Mouse (Mus musculus) myocyte (in vitro differentiated cells): ENCODE measurements at regions not wholly inside any gene's neighbourhood (a gene's known extent, or its start where the extent isn't known, plus 50 kb on each side); places are given as distances from the start of the nearest gene placed in this dataset.

Source experiments
- H3K27me3 ChIP-seq: one replicate; pipeline ENCODE4 v1.6.1; 2011; ENCODE audit not compliant: control insufficient read depth, insufficient read depth, insufficient read length
- H3K36me3 ChIP-seq: one replicate; pipeline ENCODE4 v1.6.1; 2011; ENCODE audit not compliant: control insufficient read depth, insufficient read depth
- H3K4me2 ChIP-seq: one replicate; pipeline ENCODE4 v1.6.1; 2011; ENCODE audit warnings: low read depth, control low read depth
- H3K4me3 ChIP-seq: one replicate; pipeline ENCODE4 v1.5.1; 2011; ENCODE audit warnings: mild to moderate bottlenecking, control low read depth, moderate library complexity
- H3K79me2 ChIP-seq: one replicate; pipeline ENCODE4 v1.6.1; 2011; ENCODE audit not compliant: control insufficient read depth, insufficient read depth
- H3ac ChIP-seq: one replicate; pipeline ENCODE4 v1.6.1; 2011; ENCODE audit not compliant: control insufficient read depth, insufficient read length
- CEBPB ChIP-seq: IDR thresholded peaks from 2 replicates; pipeline ENCODE4 v1.6.1; 2011; ENCODE audit warnings: mild to moderate bottlenecking, moderate library complexity; ENCODE audit not compliant: poor library complexity, insufficient read depth, severe bottlenecking
- E2F4 ChIP-seq: IDR thresholded peaks from one replicate; pipeline ENCODE4 v1.6.1; 2011; ENCODE audit warnings: mild to moderate bottlenecking, control low read depth, moderate library complexity; ENCODE audit not compliant: insufficient read depth
- MAX ChIP-seq: IDR thresholded peaks from one replicate; pipeline ENCODE4 v1.6.1; 2011; ENCODE audit warnings: low read depth, mild to moderate bottlenecking, control low read depth
- MYOD1 ChIP-seq, 3 experiments: IDR thresholded peaks; one replicate each; pipeline ENCODE4 v1.6.1; 2011; ENCODE audit warnings: control low read depth in 2 of 3, low read depth in 2 of 3, mild to moderate bottlenecking in 2 of 3, moderate library complexity in 1 of 3; ENCODE audit not compliant: insufficient read length in 2 of 3, control insufficient read depth in 1 of 3
- MYOG ChIP-seq, 3 experiments: IDR thresholded peaks; one replicate each; pipeline ENCODE4 v1.6.1; 2011; ENCODE audit warnings: control low read depth in 2 of 3, low read depth in 2 of 3, mild to moderate bottlenecking in 2 of 3; ENCODE audit not compliant: insufficient read length in 2 of 3, control insufficient read depth in 1 of 3, insufficient read depth in 1 of 3
- POLR2A ChIP-seq: IDR thresholded peaks from one replicate; pipeline ENCODE4 v1.6.1; 2011; ENCODE audit warnings: low read depth, mild to moderate bottlenecking, control low read depth, moderate library complexity; ENCODE audit not compliant: insufficient read length
- POLR2AphosphoS2 ChIP-seq: IDR thresholded peaks from one replicate; pipeline ENCODE4 v1.6.1; 2011; ENCODE audit warnings: low read depth, control low read depth; ENCODE audit not compliant: insufficient read length
- REST ChIP-seq: IDR thresholded peaks from one replicate; pipeline ENCODE4 v1.6.1; 2011; ENCODE audit warnings: mild to moderate bottlenecking, control low read depth, moderate library complexity; ENCODE audit not compliant: insufficient read depth, insufficient read length
- SRF ChIP-seq: IDR thresholded peaks from one replicate; pipeline ENCODE4 v1.6.1; 2011; ENCODE audit warnings: low read depth; ENCODE audit not compliant: control insufficient read depth, insufficient read length
- TCF12 ChIP-seq: IDR thresholded peaks from one replicate; pipeline ENCODE4 v1.6.1; 2011; ENCODE audit warnings: mild to moderate bottlenecking, control low read depth; ENCODE audit not compliant: poor library complexity, insufficient read depth, severe bottlenecking
- TCF3 ChIP-seq: IDR thresholded peaks from one replicate; pipeline ENCODE4 v1.6.1; 2011; ENCODE audit warnings: low read depth, control low read depth; ENCODE audit not compliant: insufficient read length
- USF1 ChIP-seq: IDR thresholded peaks from one replicate; pipeline ENCODE4 v1.6.1; 2011; ENCODE audit warnings: low read depth, mild to moderate bottlenecking, control low read depth, moderate library complexity

DNA sequence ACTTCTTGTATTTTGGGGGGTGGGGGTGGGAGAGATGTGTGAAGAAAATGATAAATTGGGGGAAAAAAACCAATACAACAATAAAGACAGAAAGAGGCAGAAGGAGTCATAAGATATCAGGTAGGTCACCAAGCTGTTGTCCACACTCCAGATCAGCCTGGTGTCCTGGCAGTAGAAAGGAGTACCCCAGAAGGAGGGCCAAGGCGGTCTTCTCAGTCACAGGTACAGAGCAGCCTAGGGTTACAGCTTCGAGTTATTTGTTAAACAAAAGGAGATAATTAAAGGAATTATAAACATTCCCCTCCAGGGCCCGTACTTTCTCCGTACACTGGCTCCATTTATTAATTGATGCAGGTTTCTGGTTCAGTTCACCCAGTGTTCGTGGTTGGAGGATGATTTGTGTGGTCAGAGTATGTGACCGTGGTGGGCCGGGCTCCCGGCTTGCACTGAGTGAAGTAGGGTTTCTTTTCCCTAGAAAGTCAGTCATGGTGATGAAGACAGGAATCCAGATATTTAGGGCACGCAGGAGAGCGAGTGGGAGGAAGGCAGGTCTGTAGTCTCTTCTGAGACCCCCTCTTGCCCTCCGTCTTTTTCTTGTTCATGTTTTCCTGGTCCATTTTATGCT, 83.4 kb upstream of the Paqr3 start:
- H3ac ChIP-seq, result no peak overlapping the region

DNA sequence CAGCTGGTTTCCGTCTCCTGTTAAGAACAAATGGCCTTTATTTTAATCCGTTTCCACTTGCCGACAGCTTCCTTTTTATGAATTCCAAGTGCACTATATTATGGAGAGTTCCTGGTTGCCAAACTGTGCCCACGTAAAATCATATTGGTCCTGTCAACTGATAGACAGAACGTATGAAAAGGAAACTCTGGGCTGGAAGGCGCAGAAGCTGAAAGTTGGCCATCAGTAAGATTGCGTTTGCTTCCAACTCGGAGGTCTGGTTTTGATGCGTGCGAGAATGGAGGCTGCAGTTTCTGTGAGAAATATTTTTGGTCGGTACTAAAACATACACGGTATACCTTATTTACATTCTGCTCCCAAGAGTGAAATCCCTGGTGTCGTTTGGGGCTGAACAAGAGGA, 81.3 kb upstream of the Paqr3 start:
- no peak for TF ChIP-seq SRF
- TF ChIP-seq TCF3, result no peak
- no peak for TF ChIP-seq E2F4
- TF ChIP-seq MYOD1 (IDR thresholded peaks at IDR 0.05; ENCODE audit: control insufficient read depth in 1 of 3, insufficient read length in 2 of 3, low read depth in 2 of 3), result no peak
- no peak for TF ChIP-seq MYOG (IDR thresholded peaks at IDR 0.05; ENCODE audit: control insufficient read depth in 1 of 3, insufficient read depth in 1 of 3, insufficient read length in 2 of 3, low read depth in 2 of 3)
- no peak for TF ChIP-seq MAX

More for the DNA sequence above, 83.4 kb upstream of the Paqr3 start:
- H3K27me3 ChIP-seq, result no peaks in the 10 kb centered on the region
- no peak for TF ChIP-seq MAX
- no peak for TF ChIP-seq USF1
- TF ChIP-seq E2F4, result no peak
- TF ChIP-seq MYOD1 (IDR thresholded peaks at IDR 0.05; ENCODE audit: control insufficient read depth in 1 of 3, insufficient read length in 2 of 3, low read depth in 2 of 3), result no peak
- no peak for TF ChIP-seq REST
- TF ChIP-seq TCF12, result no peak
- TF ChIP-seq CEBPB, result no peak
- TF ChIP-seq MYOG (IDR thresholded peaks at IDR 0.05; ENCODE audit: control insufficient read depth in 1 of 3, insufficient read depth in 1 of 3, insufficient read length in 2 of 3, low read depth in 2 of 3), result no peak
- TF ChIP-seq TCF3, result no peak
- TF ChIP-seq SRF, result no peak
- TF ChIP-seq POLR2A, result no peak
- TF ChIP-seq POLR2AphosphoS2, result no peak
- no peaks in the 10 kb centered on the region for H3K36me3 ChIP-seq
- H3K4me2 ChIP-seq, result no peak overlapping the region
- no peaks in the 10 kb centered on the region for H3K79me2 ChIP-seq
- H3K4me3 ChIP-seq, result no peak overlapping the region

DNA sequence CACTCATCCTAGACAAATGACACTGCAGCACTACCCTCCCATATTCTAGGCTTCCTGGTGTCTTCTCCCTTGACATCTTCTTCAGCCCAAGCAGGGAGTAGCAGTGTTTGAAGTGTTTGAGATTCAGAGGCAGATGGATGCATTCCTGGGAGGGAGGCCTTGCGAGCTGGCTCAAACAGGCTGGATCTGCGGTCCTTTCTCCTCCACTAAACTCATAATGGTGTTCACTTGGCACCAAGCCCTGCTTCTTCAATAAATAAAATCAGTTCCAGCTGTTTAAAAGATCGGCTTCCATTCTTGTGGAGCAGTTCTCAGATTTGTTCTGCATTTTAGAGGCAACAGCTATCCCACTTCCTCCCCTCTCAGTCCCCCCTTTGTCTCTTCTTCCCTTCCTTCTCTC, 79.3 kb upstream of the Paqr3 start:
- no peak overlapping the region for H3K4me3 ChIP-seq
- no peak overlapping the region for H3K4me2 ChIP-seq
- H3K27me3 ChIP-seq, result no peaks in the 10 kb centered on the region
- no peak for TF ChIP-seq CEBPB
- TF ChIP-seq REST, result no peak
- no peak for TF ChIP-seq TCF3
- TF ChIP-seq USF1, result no peak
- no peaks in the 10 kb centered on the region for H3K79me2 ChIP-seq
- no peak overlapping the region for H3ac ChIP-seq
- H3K36me3 ChIP-seq, result no peaks in the 10 kb centered on the region

More for the DNA sequence above, 81.3 kb upstream of the Paqr3 start:
- no peaks in the 10 kb centered on the region for H3K79me2 ChIP-seq
- no peaks in the 10 kb centered on the region for H3K36me3 ChIP-seq
- no peak overlapping the region for H3K4me2 ChIP-seq
- H3K4me3 ChIP-seq, result no peak overlapping the region
- no peak overlapping the region for H3ac ChIP-seq
- no peaks in the 10 kb centered on the region for H3K27me3 ChIP-seq

DNA sequence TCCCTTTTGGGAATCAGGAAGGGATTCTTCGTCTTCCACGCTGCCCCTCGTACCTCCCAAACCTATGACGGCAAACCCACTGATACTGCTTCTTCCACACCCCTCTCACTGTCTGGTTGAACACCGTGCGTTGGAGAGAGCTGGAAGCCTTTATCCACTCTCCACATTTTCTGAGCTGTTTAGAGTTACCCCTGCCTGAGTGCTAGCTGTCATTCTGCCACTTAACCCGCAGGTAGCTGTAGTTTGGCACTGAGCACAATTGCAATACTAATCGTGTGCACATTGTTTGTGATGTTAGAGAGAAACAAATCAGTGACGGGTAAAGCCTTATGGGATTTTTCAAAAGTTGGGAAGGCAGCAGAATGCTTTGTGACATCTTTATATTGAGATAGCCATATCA, 73.1 kb upstream of the Paqr3 start:
- Histone ChIP-seq H3K27me3 (no peaks in the 10 kb centered on the region), H3ac (no peak overlapping the region), H3K4me3 (no peak overlapping the region), H3K36me3 (no peaks in the 10 kb centered on the region), H3K4me2 (no peak overlapping the region), H3K79me2 (no peaks in the 10 kb centered on the region)
- no peak for TF ChIP-seq MYOD1 (IDR thresholded peaks at IDR 0.05; ENCODE audit: control insufficient read depth in 1 of 3, insufficient read length in 2 of 3, low read depth in 2 of 3)
- TF ChIP-seq REST, result no peak
- no peak for TF ChIP-seq TCF12
- TF ChIP-seq SRF, result no peak
- TF ChIP-seq E2F4, result no peak
- no peak for TF ChIP-seq CEBPB
- TF ChIP-seq USF1, result no peak
- TF ChIP-seq POLR2AphosphoS2, result no peak
- TF ChIP-seq TCF3, result no peak
- TF ChIP-seq POLR2A, result no peak
- TF ChIP-seq MAX, result no peak
- no peak for TF ChIP-seq MYOG (IDR thresholded peaks at IDR 0.05; ENCODE audit: control insufficient read depth in 1 of 3, insufficient read depth in 1 of 3, insufficient read length in 2 of 3, low read depth in 2 of 3)

DNA sequence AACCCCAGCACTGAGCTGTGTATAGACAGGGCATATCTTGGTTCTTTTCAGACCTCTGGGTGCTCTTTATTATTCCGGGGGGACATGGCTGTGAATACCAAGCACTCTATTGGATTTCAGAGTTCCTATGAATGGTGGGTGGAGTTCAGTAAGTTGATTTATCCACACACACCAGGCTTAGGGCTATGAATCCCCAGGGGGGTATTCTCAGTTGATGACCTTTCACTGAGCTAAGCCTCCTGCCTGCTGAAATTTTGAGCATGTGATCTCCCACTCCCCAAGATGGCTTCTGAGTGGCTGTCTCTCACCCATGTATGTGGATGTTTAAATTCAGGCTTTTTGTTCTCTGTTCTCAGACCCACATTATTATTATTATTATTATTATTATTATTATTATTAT, 69.9 kb upstream of the Paqr3 start:
- no peak overlapping the region for H3ac ChIP-seq
- H3K79me2 ChIP-seq, result no peaks in the 10 kb centered on the region
- H3K27me3 ChIP-seq, result no peaks in the 10 kb centered on the region
- TF ChIP-seq USF1 (no peak), POLR2AphosphoS2 (no peak), POLR2A (no peak), MAX (no peak), TCF12 (no peak), SRF (no peak), REST (no peak), MYOG (IDR thresholded peaks at IDR 0.05; ENCODE audit: control insufficient read depth in 1 of 3, insufficient read depth in 1 of 3, insufficient read length in 2 of 3, low read depth in 2 of 3) (no peak), CEBPB (no peak), TCF3 (no peak), E2F4 (no peak), MYOD1 (IDR thresholded peaks at IDR 0.05; ENCODE audit: control insufficient read depth in 1 of 3, insufficient read length in 2 of 3, low read depth in 2 of 3) (no peak)
- no peak overlapping the region for H3K4me3 ChIP-seq
- no peaks in the 10 kb centered on the region for H3K36me3 ChIP-seq
- no peak overlapping the region for H3K4me2 ChIP-seq
